Mouse (Mus musculus): ENCODE results near the gene Olfr738. TPM values are rescaled to one million over a fixed set of nuclear protein-coding genes. Genes with fewer than 3 reads are reported as not detected.

The Olfr738 gene
- not detected in 2 replicates for polyA plus RNA-seq (2014; fragmentation: Nextera tagmentation; extraction: Ambion mirVana)

DNA sequence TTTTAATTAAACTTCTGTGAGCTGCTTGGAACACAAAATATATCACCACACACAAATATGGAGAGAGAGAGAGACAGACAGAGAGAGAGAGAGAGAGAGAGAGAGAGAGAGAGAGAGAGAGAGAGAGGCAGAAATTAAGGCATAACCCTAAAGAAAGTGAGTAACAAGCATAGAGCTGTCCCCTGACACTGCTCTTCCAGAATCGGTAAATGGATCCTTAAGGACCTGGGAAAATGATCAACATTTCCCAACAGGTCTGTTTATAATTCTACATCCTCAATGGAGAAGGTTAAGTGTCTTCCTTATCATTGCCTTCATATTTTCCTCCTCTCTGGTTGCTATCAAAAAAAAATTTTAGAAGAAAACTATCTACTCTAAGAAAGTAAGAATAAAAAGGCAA lies at the start of gene Olfr738:
TSS of gene Olfr738 (plus strand) at position 301 of the 400 bp plus-strand sequence.
- Histone ChIP-seq H3K9ac (replicated peaks; ENCODE audit: low read length) (no peak within 1 kb of the TSS), H3K27me3 (ENCODE audit: control insufficient read depth, insufficient read depth, low read length) (no peaks in the 10 kb centered on the region), H3K4me2 (ENCODE audit: low read length) (no peak within 1 kb of the TSS), H3K4me3 (replicated peaks; ENCODE audit: low read depth, low read length) (no peak within 1 kb of the TSS), H3K4me1 (ENCODE audit: control insufficient read depth, insufficient read depth, low read length) (no peaks in the 10 kb centered on the region), H3K9me3 (ENCODE audit: control insufficient read depth, low read length) (no peaks in the 10 kb centered on the region), H3K27ac (replicated peaks; ENCODE audit: low read depth, low read length) (no peak within 1 kb of the TSS), H3K36me3 (ENCODE audit: control insufficient read depth, insufficient read depth, low read length) (no peaks in the 10 kb centered on the region)
- 85% methylated on average over 1 of the region's 1 CpGs for WGBS
- ATAC-seq (ENCODE audit: low FRiP score, low TSS enrichment) (no peak), DNase-seq (no peak)

DNA sequence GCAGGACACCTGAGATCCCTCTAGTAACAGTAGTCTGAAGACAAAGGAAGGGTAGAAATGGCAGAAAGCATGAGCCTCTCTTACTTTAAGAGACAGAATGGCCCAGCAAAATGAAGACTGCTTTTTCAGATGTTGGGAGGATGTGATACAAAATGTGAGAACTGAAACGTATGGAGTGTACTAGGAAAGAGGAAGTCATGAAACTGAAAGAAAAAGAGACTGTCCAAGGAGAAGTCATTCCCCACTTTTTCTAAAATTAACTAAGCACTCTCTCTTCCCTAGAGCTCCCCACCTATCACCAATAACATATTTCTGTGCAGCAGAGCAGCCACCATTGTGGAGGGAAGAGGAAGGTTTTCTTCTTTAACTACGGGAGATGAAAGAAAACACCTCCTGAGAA lies 49.8 kb upstream of the Olfr738 start, which contains the start of gene Tlr11:
TSS of gene Tlr11 (plus strand) at position 322 of the 400 bp plus-strand sequence.
- Histone ChIP-seq H3K4me2 (ENCODE audit: low read length) (no peak within 1 kb of the TSS), H3K27me3 (ENCODE audit: control insufficient read depth, insufficient read depth, low read length) (no peaks in the 10 kb centered on the region), H3K9me3 (ENCODE audit: control insufficient read depth, low read length) (no peaks in the 10 kb centered on the region), H3K4me3 (replicated peaks; ENCODE audit: low read depth, low read length) (no peak within 1 kb of the TSS), H3K36me3 (ENCODE audit: control insufficient read depth, insufficient read depth, low read length) (no peaks in the 10 kb centered on the region), H3K4me1 (ENCODE audit: control insufficient read depth, insufficient read depth, low read length) (no peaks in the 10 kb centered on the region), H3K27ac (replicated peaks; ENCODE audit: low read depth, low read length) (no peak within 1 kb of the TSS), H3K9ac (replicated peaks; ENCODE audit: low read length) (no peak within 1 kb of the TSS)
- 90% methylated on average over 2 of the region's 2 CpGs for WGBS
- DNase-seq (no peak), ATAC-seq (ENCODE audit: low FRiP score, low TSS enrichment) (no peak)

DNA sequence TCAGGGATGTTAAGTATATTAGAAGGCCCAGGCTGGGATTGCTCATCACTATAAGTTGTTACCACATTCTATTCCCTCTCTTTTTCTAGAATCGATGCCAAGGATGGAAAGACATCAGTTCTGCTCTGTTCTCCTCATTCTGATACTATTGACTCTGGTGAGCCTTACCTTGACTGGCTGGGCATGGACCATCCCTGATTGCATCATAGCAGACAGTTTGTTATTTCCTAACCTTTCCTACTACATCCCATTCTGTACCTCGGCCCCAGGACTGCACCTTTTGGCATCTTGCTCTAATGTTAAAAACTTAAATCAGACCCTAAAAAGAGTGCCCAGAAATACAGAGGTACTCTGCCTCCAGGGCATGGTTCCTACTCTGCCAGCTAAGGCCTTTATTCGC lies 46.9 kb upstream of the Olfr738 start:
- no peaks in the 10 kb centered on the region for H3K4me1 ChIP-seq (ENCODE audit: control insufficient read depth, insufficient read depth, low read length)
- H3K4me2 ChIP-seq (ENCODE audit: low read length) = no peak overlapping the region
- H3K9me3 ChIP-seq (ENCODE audit: control insufficient read depth, low read length) = no peaks in the 10 kb centered on the region
- H3K36me3 ChIP-seq (ENCODE audit: control insufficient read depth, insufficient read depth, low read length) = no peaks in the 10 kb centered on the region
- no peak overlapping the region for H3K27ac ChIP-seq (replicated peaks; ENCODE audit: low read depth, low read length)
- ATAC-seq (ENCODE audit: low FRiP score, low TSS enrichment) (no peak), DNase-seq (no peak)
- H3K4me3 ChIP-seq (replicated peaks; ENCODE audit: low read depth, low read length) = no peak overlapping the region
- H3K27me3 ChIP-seq (ENCODE audit: control insufficient read depth, insufficient read depth, low read length) = no peaks in the 10 kb centered on the region
- 88% methylated on average over 3 of the region's 3 CpGs for WGBS
- no peak overlapping the region for H3K9ac ChIP-seq (replicated peaks; ENCODE audit: low read length)

- Histone ChIP-seq H3K4me1 (ENCODE audit: control insufficient read depth, insufficient read depth, low read length) (no peaks in the 10 kb centered on the region), H3K4me2 (ENCODE audit: low read length) (no peak overlapping the region), H3K36me3 (ENCODE audit: control insufficient read depth, insufficient read depth, low read length) (no peaks in the 10 kb centered on the region), H3K9me3 (ENCODE audit: control insufficient read depth, low read length) (no peaks in the 10 kb centered on the region), H3K27ac (replicated peaks; ENCODE audit: low read depth, low read length) (no peak overlapping the region), H3K9ac (replicated peaks; ENCODE audit: low read length) (no peak overlapping the region), H3K27me3 (ENCODE audit: control insufficient read depth, insufficient read depth, low read length) (no peaks in the 10 kb centered on the region), H3K4me3 (replicated peaks; ENCODE audit: low read depth, low read length) (no peak overlapping the region)
- no peak for ATAC-seq (ENCODE audit: low FRiP score, low TSS enrichment)
- DNase-seq = no peak
- 86% methylated on average over 2 of the region's 2 CpGs for WGBS
Observed at GRCm38 (mm10) chr14:50363561-50363960, 43.8 kb upstream of the Olfr738 start.

DNA sequence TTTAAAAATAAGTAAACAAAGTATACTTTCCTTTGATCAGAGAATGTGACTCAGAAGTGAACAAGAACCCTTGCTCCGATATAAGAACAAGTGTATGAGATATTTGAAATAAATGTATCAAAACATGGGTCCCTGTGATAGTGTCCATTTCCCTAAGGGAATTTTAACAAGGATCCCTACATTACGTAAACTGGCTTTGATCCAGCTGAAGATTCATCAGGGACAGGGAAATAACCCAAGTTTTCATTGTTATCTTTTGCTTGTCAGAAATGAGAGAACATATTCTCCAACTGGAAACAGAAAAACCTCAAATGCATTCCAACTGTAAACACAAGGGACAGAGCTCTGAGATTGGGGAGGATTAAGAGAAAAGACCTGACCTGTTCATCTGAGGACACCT lies 26.5 kb upstream of the Olfr738 start, which contains the start of gene Olfr736:
TSS of gene Olfr736 (plus strand) at position 301 of the 400 bp plus-strand sequence.
- Histone ChIP-seq H3K27ac (replicated peaks; ENCODE audit: low read depth, low read length) (no peak within 1 kb of the TSS), H3K36me3 (ENCODE audit: control insufficient read depth, insufficient read depth, low read length) (no peaks in the 10 kb centered on the region), H3K9me3 (ENCODE audit: control insufficient read depth, low read length) (no peaks in the 10 kb centered on the region; the same call in 1 of the 2 replicates), H3K27me3 (ENCODE audit: control insufficient read depth, insufficient read depth, low read length) (no peaks in the 10 kb centered on the region), H3K9ac (replicated peaks; ENCODE audit: low read length) (no peak within 1 kb of the TSS), H3K4me2 (ENCODE audit: low read length) (no peak within 1 kb of the TSS), H3K4me1 (ENCODE audit: control insufficient read depth, insufficient read depth, low read length) (no peaks in the 10 kb centered on the region), H3K4me3 (replicated peaks; ENCODE audit: low read depth, low read length) (no peak within 1 kb of the TSS)
- DNase-seq (no peak), ATAC-seq (ENCODE audit: low FRiP score, low TSS enrichment) (no peak)
- 91% methylated on average over 2 of the region's 2 CpGs for WGBS

DNA sequence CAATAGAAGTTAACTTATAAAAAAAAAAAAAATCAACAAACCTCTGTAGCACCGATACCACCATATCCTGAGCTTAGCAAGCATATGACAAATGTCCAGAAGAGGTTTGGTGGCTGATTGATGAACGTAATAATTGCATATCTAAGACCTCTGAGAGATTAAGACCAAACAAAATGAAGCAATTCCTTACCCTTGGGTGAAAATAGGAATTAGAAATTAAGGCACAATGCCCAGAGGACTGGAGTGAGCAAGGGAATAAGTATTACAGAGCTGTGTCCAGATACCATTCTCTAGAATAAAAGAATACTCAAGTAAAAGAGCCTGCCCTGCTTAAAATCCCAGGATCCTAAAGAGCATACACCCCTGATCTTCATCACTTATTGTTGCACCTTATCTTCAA lies 11.0 kb downstream of the Olfr738 start, which contains the start of gene Olfr739:
TSS of gene Olfr739 (plus strand) at position 301 of the 400 bp plus-strand sequence.
- Histone ChIP-seq H3K36me3 (ENCODE audit: control insufficient read depth, insufficient read depth, low read length) (no peaks in the 10 kb centered on the region), H3K4me3 (replicated peaks; ENCODE audit: low read depth, low read length) (no peak within 1 kb of the TSS), H3K9me3 (ENCODE audit: control insufficient read depth, low read length) (no peaks in the 10 kb centered on the region), H3K4me2 (ENCODE audit: low read length) (no peak within 1 kb of the TSS), H3K4me1 (ENCODE audit: control insufficient read depth, insufficient read depth, low read length) (no peaks in the 10 kb centered on the region), H3K9ac (replicated peaks; ENCODE audit: low read length) (no peak within 1 kb of the TSS), H3K27me3 (ENCODE audit: control insufficient read depth, insufficient read depth, low read length) (no peaks in the 10 kb centered on the region), H3K27ac (replicated peaks; ENCODE audit: low read depth, low read length) (no peak within 1 kb of the TSS)
- no peak for ATAC-seq (ENCODE audit: low FRiP score, low TSS enrichment)
- no peak for DNase-seq
- WGBS = 78% methylated on average over 2 of the region's 2 CpGs

GRCm38 (mm10) chr14:50445245-50445644 lies 37.9 kb downstream of the Olfr738 start, which contains the start of gene Olfr740:
Gene Olfr740 (plus strand): TSS chr14:50445545.
- Histone ChIP-seq H3K27me3 (ENCODE audit: control insufficient read depth, insufficient read depth, low read length) (no peaks in the 10 kb centered on the region), H3K4me1 (ENCODE audit: control insufficient read depth, insufficient read depth, low read length) (no peaks in the 10 kb centered on the region), H3K36me3 (ENCODE audit: control insufficient read depth, insufficient read depth, low read length) (no peaks in the 10 kb centered on the region), H3K9ac (replicated peaks; ENCODE audit: low read length) (no peak within 1 kb of the TSS), H3K4me2 (ENCODE audit: low read length) (no peak within 1 kb of the TSS), H3K9me3 (ENCODE audit: control insufficient read depth, low read length) (no peaks in the 10 kb centered on the region), H3K4me3 (replicated peaks; ENCODE audit: low read depth, low read length) (no peak within 1 kb of the TSS), H3K27ac (replicated peaks; ENCODE audit: low read depth, low read length) (no peak within 1 kb of the TSS)
- no peak for DNase-seq
- ATAC-seq (ENCODE audit: low FRiP score, low TSS enrichment) = no peak
- 85% methylated on average over 3 of the region's 3 CpGs for WGBS

Other genes with a start within 250 kb of the Olfr738 start
- gene Olfr730, start 219.4 kb upstream of the Olfr738 start, polyA plus RNA-seq (2014; fragmentation: Nextera tagmentation; extraction: Ambion mirVana) = not detected in 2 replicates
- not detected in 2 replicates for gene Olfr731, start 165.7 kb upstream of the Olfr738 start, polyA plus RNA-seq (2014; fragmentation: Nextera tagmentation; extraction: Ambion mirVana)
- not detected in 2 replicates for gene Olfr732, start 123.4 kb upstream of the Olfr738 start, polyA plus RNA-seq (2014; fragmentation: Nextera tagmentation; extraction: Ambion mirVana)
- not detected in 2 replicates for gene Olfr733, start 106.0 kb upstream of the Olfr738 start, polyA plus RNA-seq (2014; fragmentation: Nextera tagmentation; extraction: Ambion mirVana)
- gene Olfr734, start 80.8 kb upstream of the Olfr738 start, polyA plus RNA-seq (2014; fragmentation: Nextera tagmentation; extraction: Ambion mirVana) = not detected in 2 replicates
- gene Olfr735, start 58.7 kb upstream of the Olfr738 start, polyA plus RNA-seq (2014; fragmentation: Nextera tagmentation; extraction: Ambion mirVana) = not detected in 2 replicates
- gene Tlr11, start 49.7 kb upstream of the Olfr738 start, polyA plus RNA-seq (2014; fragmentation: Nextera tagmentation; extraction: Ambion mirVana) = not detected in 2 replicates
- gene Olfr736, start 26.4 kb upstream of the Olfr738 start, polyA plus RNA-seq (2014; fragmentation: Nextera tagmentation; extraction: Ambion mirVana) = not detected in 2 replicates
- not detected in 2 replicates for gene Olfr739, start 11.1 kb downstream of the Olfr738 start, polyA plus RNA-seq (2014; fragmentation: Nextera tagmentation; extraction: Ambion mirVana)
- gene Olfr740, start 38.0 kb downstream of the Olfr738 start, polyA plus RNA-seq (2014; fragmentation: Nextera tagmentation; extraction: Ambion mirVana) = not detected in 2 replicates
- not detected in 2 replicates for gene Olfr741, start 65.2 kb downstream of the Olfr738 start, polyA plus RNA-seq (2014; fragmentation: Nextera tagmentation; extraction: Ambion mirVana)
- gene Olfr742, start 96.0 kb downstream of the Olfr738 start, polyA plus RNA-seq (2014; fragmentation: Nextera tagmentation; extraction: Ambion mirVana) = not detected in 2 replicates
- not detected in 2 replicates for gene Olfr743, start 114.3 kb downstream of the Olfr738 start, polyA plus RNA-seq (2014; fragmentation: Nextera tagmentation; extraction: Ambion mirVana)
- not detected in 2 replicates for gene Olfr744, start 207.3 kb downstream of the Olfr738 start, polyA plus RNA-seq (2014; fragmentation: Nextera tagmentation; extraction: Ambion mirVana)
- gene Olfr745, start 231.8 kb downstream of the Olfr738 start, polyA plus RNA-seq (2014; fragmentation: Nextera tagmentation; extraction: Ambion mirVana) = not detected in 2 replicates
- gene Olfr746, start 239.5 kb downstream of the Olfr738 start, polyA plus RNA-seq (2014; fragmentation: Nextera tagmentation; extraction: Ambion mirVana) = not detected in 2 replicates

All from midbrain, embryonic 14.5 days (tissue).